Mouse (Mus musculus): ENCODE data around the gene Sstr1. TPM values are rescaled to one million over a fixed set of nuclear protein-coding genes. Genes with fewer than 3 reads are reported as not detected.

The Sstr1 gene
- 1.5 TPM in 2 replicates for polyA plus RNA-seq (2014; fragmentation: Nextera tagmentation; extraction: Ambion mirVana)

DNA sequence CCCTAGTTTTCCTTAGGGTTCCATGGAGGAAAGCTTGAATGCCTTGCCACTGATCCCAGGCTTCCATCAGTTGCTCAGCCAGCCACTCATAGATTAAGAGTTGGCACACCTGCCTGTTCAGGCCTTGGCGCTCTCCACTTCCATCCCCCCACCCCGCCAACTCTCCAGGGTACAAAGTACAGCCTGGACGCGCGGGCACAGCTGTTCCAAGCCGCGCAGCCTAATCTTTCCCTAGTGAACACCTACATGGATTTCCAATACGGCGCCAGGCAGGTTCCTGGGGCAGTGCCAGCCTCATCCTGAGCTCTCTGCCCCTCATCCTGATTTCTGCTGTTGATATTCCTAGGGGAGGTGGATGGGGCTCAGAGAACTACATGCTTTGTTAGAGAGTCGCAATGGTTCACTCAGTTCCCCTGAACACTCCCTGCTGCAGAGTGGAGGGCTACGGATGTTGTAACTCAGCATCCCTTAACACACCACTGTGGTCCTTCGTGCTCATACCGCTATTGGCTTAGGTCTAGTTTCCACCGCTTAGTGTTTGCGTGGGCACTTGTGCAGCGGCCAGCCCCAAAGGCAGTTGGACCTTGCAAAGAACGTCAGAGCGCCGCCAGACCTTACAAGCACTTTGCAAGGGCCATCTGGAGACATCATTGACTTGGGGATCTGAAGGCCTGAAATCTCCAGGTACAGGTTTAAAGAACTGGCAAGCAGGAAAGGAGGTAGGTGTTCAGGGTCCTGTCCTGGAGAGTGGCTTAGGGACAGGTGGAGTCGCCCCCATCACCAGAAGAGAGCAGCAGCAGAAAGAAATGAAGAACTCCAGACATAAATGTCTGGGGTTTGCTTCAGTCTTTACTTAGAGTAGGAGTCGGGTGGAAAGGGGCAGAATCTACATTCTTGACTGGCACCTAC lies at the start of gene Sstr1:
TSS of gene Sstr1 (plus strand) at position 610 of the 909 bp plus-strand sequence.
- Histone ChIP-seq H3K9me3 (ENCODE audit: control insufficient read depth, low read depth, low read length) (no peaks in the 10 kb centered on the region), H3K27me3 (ENCODE audit: control insufficient read depth, insufficient read depth, low read length) (peaks cover 25% of the 10 kb centered on the region), H3K4me3 (ENCODE audit: low read depth, low read length) (peak within 1 kb of the TSS; percentile 39), H3K9ac (replicated peaks; ENCODE audit: low read depth, low read length) (no peak within 1 kb of the TSS), H3K36me3 (ENCODE audit: control insufficient read depth, insufficient read depth, low read length) (no peaks in the 10 kb centered on the region), H3K27ac (ENCODE audit: low read length) (no peak within 1 kb of the TSS), H3K4me1 (ENCODE audit: control insufficient read depth, insufficient read depth, low read length) (peaks cover 12% of the 10 kb centered on the region), H3K4me2 (replicated peaks; ENCODE audit: low read depth, low read length) (peak within 1 kb of the TSS; percentile 77)
- no peak for ATAC-seq (ENCODE audit: insufficient number of reproducible peaks, insufficient read depth, low FRiP score, low read depth)
- 18% methylated on average over 21 of the region's 21 CpGs for WGBS

DNA sequence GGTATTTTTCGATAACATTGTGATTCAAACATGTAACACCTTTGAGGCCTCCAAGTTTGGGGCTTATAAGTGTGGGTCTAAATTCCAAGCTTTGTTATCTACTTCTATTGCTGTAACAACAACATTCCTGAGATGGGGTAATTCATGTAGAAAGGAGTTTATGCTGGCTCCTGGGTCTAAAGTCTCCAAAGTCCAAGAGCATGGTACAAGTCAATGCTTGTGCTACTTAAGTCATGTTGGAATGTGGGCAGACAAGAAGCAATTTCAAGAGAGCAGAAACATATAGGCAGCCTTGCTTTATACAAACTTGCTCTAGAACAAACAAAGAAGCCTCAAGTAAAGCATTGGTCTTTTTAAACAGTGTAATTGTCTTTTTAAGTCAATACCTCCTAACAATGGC lies 12.8 kb upstream of the Sstr1 start:
- Histone ChIP-seq H3K9me3 (ENCODE audit: control insufficient read depth, low read depth, low read length) (no peaks in the 10 kb centered on the region), H3K4me1 (ENCODE audit: control insufficient read depth, insufficient read depth, low read length) (no peaks in the 10 kb centered on the region), H3K27me3 (ENCODE audit: control insufficient read depth, insufficient read depth, low read length) (no peaks in the 10 kb centered on the region), H3K4me2 (replicated peaks; ENCODE audit: low read depth, low read length) (no peak overlapping the region), H3K36me3 (ENCODE audit: control insufficient read depth, insufficient read depth, low read length) (no peaks in the 10 kb centered on the region), H3K4me3 (ENCODE audit: low read depth, low read length) (no peak overlapping the region), H3K27ac (ENCODE audit: low read length) (no peak overlapping the region), H3K9ac (replicated peaks; ENCODE audit: low read depth, low read length) (no peak overlapping the region)
- 84% methylated on average over 1 of the region's 1 CpGs for WGBS
- no peak for ATAC-seq (ENCODE audit: insufficient number of reproducible peaks, insufficient read depth, low FRiP score, low read depth)

DNA sequence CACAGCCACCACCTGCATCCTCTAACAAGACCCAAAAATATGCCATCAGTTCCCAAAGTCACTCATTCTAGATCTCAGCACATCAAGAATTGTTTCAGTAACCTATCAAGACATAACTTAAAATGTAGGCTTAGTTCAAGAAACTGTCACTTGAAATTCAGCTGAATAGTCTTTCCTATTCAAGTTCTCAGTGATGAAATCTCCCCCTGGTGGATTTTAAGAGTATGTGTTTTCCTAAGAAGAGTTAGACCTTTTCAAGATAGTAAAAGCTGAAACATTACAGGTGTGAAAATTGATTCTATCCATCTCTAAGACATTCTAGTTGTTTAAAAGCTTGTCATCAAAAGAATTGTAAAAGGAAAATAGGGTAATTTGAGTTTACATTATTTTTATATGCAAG lies 10.4 kb upstream of the Sstr1 start:
- no peaks in the 10 kb centered on the region for H3K9me3 ChIP-seq (ENCODE audit: control insufficient read depth, low read depth, low read length)
- H3K27ac ChIP-seq (ENCODE audit: low read length), result no peak overlapping the region
- no peak for ATAC-seq (ENCODE audit: insufficient number of reproducible peaks, insufficient read depth, low FRiP score, low read depth)

DNA sequence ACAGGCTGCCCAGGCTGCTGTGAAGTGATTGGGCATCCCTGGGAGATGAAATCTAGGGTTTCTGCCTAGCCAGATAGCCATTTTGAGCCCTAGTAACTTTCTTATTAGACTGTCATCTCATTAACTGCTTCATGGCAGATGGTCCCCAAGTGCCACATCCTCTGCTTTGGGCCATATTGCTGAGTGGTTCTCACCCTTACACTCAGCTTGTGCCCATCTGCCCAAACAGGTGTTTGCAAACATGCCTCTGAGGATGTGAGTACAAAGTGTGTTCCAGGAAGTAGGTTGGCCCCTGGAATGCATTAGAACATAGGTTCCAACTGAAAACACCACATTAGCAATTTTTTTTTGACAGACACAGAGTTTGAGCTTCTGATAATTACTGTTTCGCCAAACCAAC lies 3.6 kb upstream of the Sstr1 start:
- 93% methylated on average over 1 of the region's 1 CpGs for WGBS

More for the DNA sequence above, 10.4 kb upstream of the Sstr1 start:
- no peak overlapping the region for H3K4me3 ChIP-seq (ENCODE audit: low read depth, low read length)
- H3K4me1 ChIP-seq (ENCODE audit: control insufficient read depth, insufficient read depth, low read length), result no peaks in the 10 kb centered on the region
- no peak overlapping the region for H3K4me2 ChIP-seq (replicated peaks; ENCODE audit: low read depth, low read length)
- H3K27me3 ChIP-seq (ENCODE audit: control insufficient read depth, insufficient read depth, low read length), result no peaks in the 10 kb centered on the region
- no peaks in the 10 kb centered on the region for H3K36me3 ChIP-seq (ENCODE audit: control insufficient read depth, insufficient read depth, low read length)
- H3K9ac ChIP-seq (replicated peaks; ENCODE audit: low read depth, low read length), result no peak overlapping the region

DNA sequence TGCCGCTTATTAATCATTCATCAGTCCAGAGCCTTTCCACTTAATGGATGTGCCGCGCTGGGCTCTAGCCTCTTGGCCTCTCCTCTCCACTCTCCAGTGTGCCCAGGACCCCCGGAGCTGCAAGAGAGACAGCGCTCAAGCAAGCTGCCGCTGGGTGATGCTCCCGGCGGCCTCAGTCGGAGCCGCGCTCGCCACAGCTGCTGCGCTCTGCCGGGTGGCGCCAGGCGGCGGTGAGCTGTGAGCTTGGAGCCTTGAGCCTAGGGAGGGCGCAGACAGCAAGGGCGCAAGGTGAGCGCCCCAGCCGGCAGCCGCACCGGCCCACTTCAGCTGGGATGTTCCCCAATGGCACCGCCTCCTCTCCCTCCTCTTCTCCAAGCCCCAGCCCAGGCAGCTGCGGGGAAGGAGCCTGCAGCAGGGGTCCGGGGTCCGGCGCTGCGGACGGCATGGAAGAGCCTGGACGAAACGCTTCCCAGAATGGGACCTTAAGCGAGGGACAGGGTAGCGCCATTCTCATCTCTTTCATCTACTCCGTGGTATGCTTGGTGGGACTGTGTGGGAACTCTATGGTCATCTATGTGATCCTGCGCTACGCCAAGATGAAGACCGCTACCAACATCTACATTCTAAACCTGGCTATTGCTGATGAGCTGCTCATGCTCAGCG lies 820 bp downstream of the Sstr1 start:
- Histone ChIP-seq H3K4me3 (ENCODE audit: low read depth, low read length) (peak overlapping the region; percentile 39), H3K36me3 (ENCODE audit: control insufficient read depth, insufficient read depth, low read length) (no peaks in the 10 kb centered on the region), H3K27me3 (ENCODE audit: control insufficient read depth, insufficient read depth, low read length) (peaks cover 25% of the 10 kb centered on the region), H3K9ac (replicated peaks; ENCODE audit: low read depth, low read length) (no peak overlapping the region), H3K9me3 (ENCODE audit: control insufficient read depth, low read depth, low read length) (no peaks in the 10 kb centered on the region), H3K4me2 (replicated peaks; ENCODE audit: low read depth, low read length) (peak overlapping the region; percentile 77), H3K27ac (ENCODE audit: low read length) (no peak overlapping the region), H3K4me1 (ENCODE audit: control insufficient read depth, insufficient read depth, low read length) (peaks cover 12% of the 10 kb centered on the region)
- WGBS, result 2% methylated on average over 39 of the region's 39 CpGs
- peak; percentile 29; the same call in 1 of the 2 replicates for ATAC-seq (ENCODE audit: insufficient number of reproducible peaks, insufficient read depth, low FRiP score, low read depth)

More for the DNA sequence above, 3.6 kb upstream of the Sstr1 start:
- no peak for ATAC-seq (ENCODE audit: insufficient number of reproducible peaks, insufficient read depth, low FRiP score, low read depth)
- Histone ChIP-seq H3K4me2 (replicated peaks; ENCODE audit: low read depth, low read length) (no peak overlapping the region), H3K4me1 (ENCODE audit: control insufficient read depth, insufficient read depth, low read length) (peaks cover 6% of the 10 kb centered on the region), H3K36me3 (ENCODE audit: control insufficient read depth, insufficient read depth, low read length) (no peaks in the 10 kb centered on the region), H3K9ac (replicated peaks; ENCODE audit: low read depth, low read length) (no peak overlapping the region), H3K27me3 (ENCODE audit: control insufficient read depth, insufficient read depth, low read length) (peaks cover 20% of the 10 kb centered on the region), H3K27ac (ENCODE audit: low read length) (no peak overlapping the region), H3K4me3 (ENCODE audit: low read depth, low read length) (no peak overlapping the region), H3K9me3 (ENCODE audit: control insufficient read depth, low read depth, low read length) (no peaks in the 10 kb centered on the region)

DNA sequence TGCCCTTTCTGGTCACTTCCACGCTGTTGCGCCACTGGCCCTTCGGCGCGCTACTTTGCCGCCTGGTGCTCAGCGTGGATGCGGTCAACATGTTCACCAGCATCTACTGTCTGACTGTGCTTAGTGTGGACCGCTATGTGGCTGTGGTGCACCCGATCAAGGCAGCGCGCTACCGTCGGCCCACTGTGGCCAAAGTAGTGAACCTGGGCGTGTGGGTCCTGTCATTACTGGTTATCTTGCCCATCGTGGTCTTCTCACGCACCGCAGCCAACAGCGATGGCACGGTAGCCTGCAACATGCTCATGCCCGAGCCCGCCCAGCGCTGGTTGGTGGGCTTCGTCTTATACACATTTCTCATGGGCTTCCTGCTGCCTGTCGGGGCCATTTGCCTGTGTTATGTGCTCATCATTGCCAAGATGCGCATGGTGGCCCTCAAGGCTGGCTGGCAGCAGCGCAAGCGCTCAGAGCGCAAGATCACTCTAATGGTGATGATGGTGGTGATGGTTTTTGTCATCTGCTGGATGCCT lies 1.4 kb downstream of the Sstr1 start:
- no peak for ATAC-seq (ENCODE audit: insufficient number of reproducible peaks, insufficient read depth, low FRiP score, low read depth)
- 3% methylated on average over 29 of the region's 29 CpGs for WGBS
- Histone ChIP-seq H3K36me3 (ENCODE audit: control insufficient read depth, insufficient read depth, low read length) (no peaks in the 10 kb centered on the region), H3K27ac (ENCODE audit: low read length) (no peak overlapping the region), H3K9ac (replicated peaks; ENCODE audit: low read depth, low read length) (no peak overlapping the region), H3K9me3 (ENCODE audit: control insufficient read depth, low read depth, low read length) (no peaks in the 10 kb centered on the region), H3K27me3 (ENCODE audit: control insufficient read depth, insufficient read depth, low read length) (peaks cover 25% of the 10 kb centered on the region), H3K4me3 (ENCODE audit: low read depth, low read length) (peak overlapping the region; percentile 39), H3K4me1 (ENCODE audit: control insufficient read depth, insufficient read depth, low read length) (peaks cover 12% of the 10 kb centered on the region), H3K4me2 (replicated peaks; ENCODE audit: low read depth, low read length) (peak overlapping the region; percentile 77)

DNA sequence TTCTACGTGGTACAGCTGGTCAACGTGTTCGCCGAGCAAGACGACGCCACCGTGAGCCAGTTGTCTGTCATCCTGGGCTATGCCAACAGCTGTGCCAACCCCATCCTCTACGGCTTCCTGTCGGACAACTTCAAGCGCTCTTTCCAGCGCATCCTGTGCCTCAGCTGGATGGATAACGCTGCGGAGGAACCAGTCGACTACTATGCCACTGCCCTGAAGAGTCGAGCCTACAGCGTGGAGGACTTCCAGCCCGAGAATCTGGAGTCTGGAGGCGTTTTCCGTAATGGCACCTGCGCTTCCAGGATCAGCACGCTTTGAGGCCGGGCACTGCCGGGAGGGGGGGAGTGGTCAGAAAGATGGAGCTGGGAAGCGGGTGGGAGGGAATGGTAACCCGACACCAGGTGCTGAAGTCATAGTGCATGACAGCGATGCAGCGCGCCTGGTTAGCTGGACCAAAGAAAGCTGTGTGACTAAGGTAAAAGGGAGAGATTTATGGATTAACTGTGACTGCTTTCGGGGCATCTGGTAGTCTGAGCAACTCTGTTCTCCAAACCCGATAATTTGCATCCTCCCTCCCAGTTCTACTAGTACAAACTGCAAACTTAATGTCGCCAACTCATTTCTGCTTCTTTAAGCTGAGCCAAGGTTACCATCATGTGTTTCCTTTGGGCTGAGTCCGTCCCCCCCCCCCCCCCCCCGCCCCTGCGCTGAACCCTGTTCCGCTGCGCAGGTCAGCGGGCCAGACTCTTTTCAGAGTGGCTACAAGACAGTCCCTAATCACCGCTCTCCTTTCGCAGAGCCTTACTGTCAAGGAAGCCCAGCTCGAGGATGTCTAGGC lies 2.1 kb downstream of the Sstr1 start:
- ATAC-seq (ENCODE audit: insufficient number of reproducible peaks, insufficient read depth, low FRiP score, low read depth), result peak; percentile 77
- peaks cover 25% of the 10 kb centered on the region for H3K27me3 ChIP-seq (ENCODE audit: control insufficient read depth, insufficient read depth, low read length)
- WGBS, result under 1% methylated on average over 40 of the region's 40 CpGs
- H3K4me2 ChIP-seq (replicated peaks; ENCODE audit: low read depth, low read length), result peak overlapping the region; percentile 77
- peaks cover 12% of the 10 kb centered on the region for H3K4me1 ChIP-seq (ENCODE audit: control insufficient read depth, insufficient read depth, low read length)
- no peak overlapping the region for H3K9ac ChIP-seq (replicated peaks; ENCODE audit: low read depth, low read length)
- H3K9me3 ChIP-seq (ENCODE audit: control insufficient read depth, low read depth, low read length), result no peaks in the 10 kb centered on the region
- H3K4me3 ChIP-seq (ENCODE audit: low read depth, low read length), result peak overlapping the region; percentile 39
- no peaks in the 10 kb centered on the region for H3K36me3 ChIP-seq (ENCODE audit: control insufficient read depth, insufficient read depth, low read length)
- no peak overlapping the region for H3K27ac ChIP-seq (ENCODE audit: low read length)

Data from stomach, embryonic 14.5 days (tissue).